Mouse (Mus musculus): Measurements from ENCODE around the gene Adgrf5. TPM values are rescaled to one million over a fixed set of nuclear protein-coding genes. Genes with fewer than 3 reads are reported as not detected.

Adgrf5 gene
- polyA plus RNA-seq, 1 experiment from 2014 or later = 51.1 TPM

- Histone ChIP-seq H3K4me1 (ENCODE audit: insufficient read depth, low read depth, low read length) (no peaks in the 10 kb centered on the region), H3K9me3 (ENCODE audit: low read length) (no peaks in the 10 kb centered on the region), H3K27me3 (replicated peaks; ENCODE audit: insufficient read depth, low read length) (no peaks in the 10 kb centered on the region), H3K4me3 (ENCODE audit: low read depth, low read length) (no peak overlapping the region), H3K27ac (ENCODE audit: low read length) (no peak overlapping the region), H3K36me3 (ENCODE audit: insufficient read depth, low read length) (peaks cover 23% of the 10 kb centered on the region), H3K4me2 (replicated peaks; ENCODE audit: low read depth, low read length) (no peak overlapping the region), H3K9ac (replicated peaks; ENCODE audit: low read depth) (no peak overlapping the region)
- ATAC-seq (no peak), DNase-seq (ENCODE audit: low spot score) (no peak)
- TF ChIP-seq EP300 (IDR thresholded peaks at IDR 0.05) (no peak), CTCF (IDR thresholded peaks at IDR 0.05) (no peak)
- WGBS = 57% methylated on average over 1 of the region's 1 CpGs
Observed at GRCm38 (mm10) chr17:43451216-43451615, 91.0 kb downstream of the Adgrf5 start.

GRCm38 (mm10) chr17:43458598-43458997 lies 98.3 kb downstream of the Adgrf5 start:
- Histone ChIP-seq H3K4me1 (ENCODE audit: insufficient read depth, low read depth, low read length) (no peaks in the 10 kb centered on the region), H3K27me3 (replicated peaks; ENCODE audit: insufficient read depth, low read length) (no peaks in the 10 kb centered on the region), H3K36me3 (ENCODE audit: insufficient read depth, low read length) (peaks cover 3% of the 10 kb centered on the region; the same call in 1 of the 2 replicates), H3K4me3 (ENCODE audit: low read depth, low read length) (no peak overlapping the region), H3K4me2 (replicated peaks; ENCODE audit: low read depth, low read length) (no peak overlapping the region), H3K27ac (ENCODE audit: low read length) (no peak overlapping the region), H3K9ac (replicated peaks; ENCODE audit: low read depth) (no peak overlapping the region), H3K9me3 (ENCODE audit: low read length) (no peaks in the 10 kb centered on the region)
- 7% methylated on average over 9 of the region's 9 CpGs for WGBS
- ATAC-seq (peak; percentile 66), DNase-seq (ENCODE audit: low spot score) (peak; percentile 93)
- TF ChIP-seq CTCF (IDR thresholded peaks at IDR 0.05) (peak; percentile 82), EP300 (IDR thresholded peaks at IDR 0.05) (no peak)

GRCm38 (mm10) chr17:43459737-43460230 lies 99.5 kb downstream of the Adgrf5 start:
- Histone ChIP-seq H3K27ac (ENCODE audit: low read length) (no peak overlapping the region), H3K4me2 (replicated peaks; ENCODE audit: low read depth, low read length) (no peak overlapping the region), H3K27me3 (replicated peaks; ENCODE audit: insufficient read depth, low read length) (no peaks in the 10 kb centered on the region), H3K9me3 (ENCODE audit: low read length) (no peaks in the 10 kb centered on the region), H3K4me3 (ENCODE audit: low read depth, low read length) (no peak overlapping the region), H3K36me3 (ENCODE audit: insufficient read depth, low read length) (peaks cover 3% of the 10 kb centered on the region; the same call in 1 of the 2 replicates), H3K9ac (replicated peaks; ENCODE audit: low read depth) (no peak overlapping the region), H3K4me1 (ENCODE audit: insufficient read depth, low read depth, low read length) (no peaks in the 10 kb centered on the region)
- peak; percentile 15; the same call in 1 of the 2 replicates for ATAC-seq
- no peak for DNase-seq (ENCODE audit: low spot score)
- TF ChIP-seq CTCF (IDR thresholded peaks at IDR 0.05) = no peak
- TF ChIP-seq EP300 (IDR thresholded peaks at IDR 0.05) = no peak
- 56% methylated on average over 12 of the region's 12 CpGs for WGBS

DNA sequence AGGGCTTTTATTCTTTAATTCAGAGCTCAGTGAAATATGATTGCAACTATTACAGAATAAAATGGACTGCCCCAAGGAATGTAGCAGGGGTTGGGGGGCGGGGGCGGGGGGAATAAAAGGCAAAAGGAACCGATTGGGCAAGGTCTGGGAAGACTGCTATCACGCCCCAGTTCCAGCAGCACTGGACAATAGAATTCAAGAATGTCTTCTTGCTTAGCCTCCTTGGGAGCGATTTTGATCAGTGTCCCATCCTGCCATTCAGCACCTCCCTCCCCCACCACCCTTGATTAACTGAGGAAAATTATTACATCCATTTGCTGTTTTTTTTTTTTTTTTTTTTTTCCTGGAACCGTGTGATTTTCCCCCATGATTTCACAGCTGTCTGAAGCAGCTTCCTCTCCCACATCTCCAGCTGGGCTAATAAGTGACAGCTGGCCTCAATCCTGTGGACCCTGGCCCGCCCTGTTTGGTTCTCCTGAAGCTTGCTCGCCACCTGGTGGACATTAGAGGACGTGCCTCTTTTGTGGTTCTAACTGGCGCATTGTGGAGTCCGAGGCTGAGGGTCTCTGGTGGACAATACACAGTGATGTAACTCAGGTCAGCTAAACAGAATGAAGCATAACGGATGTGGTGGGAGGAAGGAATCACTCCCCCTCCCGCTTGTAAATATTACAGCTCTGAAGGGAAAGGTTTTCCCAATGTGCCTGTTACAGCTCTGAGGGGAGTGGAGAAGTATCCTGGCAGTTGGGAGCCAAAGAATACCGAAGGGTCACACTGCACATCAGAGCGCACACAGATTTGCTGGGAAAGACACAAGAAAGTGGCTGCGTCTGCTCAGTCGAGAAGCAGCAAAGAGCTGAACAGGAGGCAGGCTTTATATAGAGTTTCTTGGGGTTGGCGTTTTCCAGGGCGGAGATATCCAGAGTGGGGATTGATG lies 100.3 kb downstream of the Adgrf5 start:
- no peaks in the 10 kb centered on the region for H3K27me3 ChIP-seq (replicated peaks; ENCODE audit: insufficient read depth, low read length)
- ATAC-seq = peak; percentile 88
- H3K36me3 ChIP-seq (ENCODE audit: insufficient read depth, low read length) = no peaks in the 10 kb centered on the region
- DNase-seq (ENCODE audit: low spot score) = peak; percentile 91
- no peaks in the 10 kb centered on the region for H3K4me1 ChIP-seq (ENCODE audit: insufficient read depth, low read depth, low read length)
- WGBS = 29% methylated on average over 19 of the region's 19 CpGs
- H3K4me3 ChIP-seq (ENCODE audit: low read depth, low read length) = no peak overlapping the region
- H3K4me2 ChIP-seq (replicated peaks; ENCODE audit: low read depth, low read length) = no peak overlapping the region
- no peaks in the 10 kb centered on the region for H3K9me3 ChIP-seq (ENCODE audit: low read length)
- no peak overlapping the region; the same call in 1 of the 2 replicates for H3K27ac ChIP-seq (ENCODE audit: low read length)
- H3K9ac ChIP-seq (replicated peaks; ENCODE audit: low read depth) = no peak overlapping the region
- TF ChIP-seq CTCF (IDR thresholded peaks at IDR 0.05) (peak; percentile 96), EP300 (IDR thresholded peaks at IDR 0.05) (no peak)

- no peak overlapping the region for H3K27ac ChIP-seq (ENCODE audit: low read length)
- DNase-seq (ENCODE audit: low spot score) (peak; percentile 13), ATAC-seq (no peak)
- TF ChIP-seq EP300 (IDR thresholded peaks at IDR 0.05) = no peak
- no peak for TF ChIP-seq CTCF (IDR thresholded peaks at IDR 0.05)
- no peaks in the 10 kb centered on the region for H3K36me3 ChIP-seq (ENCODE audit: insufficient read depth, low read length)
- WGBS = 7% methylated on average over 3 of the region's 3 CpGs
- H3K4me3 ChIP-seq (ENCODE audit: low read depth, low read length) = no peak overlapping the region
- H3K4me2 ChIP-seq (replicated peaks; ENCODE audit: low read depth, low read length) = no peak overlapping the region
- H3K9ac ChIP-seq (replicated peaks; ENCODE audit: low read depth) = no peak overlapping the region
- no peaks in the 10 kb centered on the region for H3K9me3 ChIP-seq (ENCODE audit: low read length)
- no peaks in the 10 kb centered on the region for H3K27me3 ChIP-seq (replicated peaks; ENCODE audit: insufficient read depth, low read length)
- no peaks in the 10 kb centered on the region for H3K4me1 ChIP-seq (ENCODE audit: insufficient read depth, low read depth, low read length)
Observed at GRCm38 (mm10) chr17:43470039-43470438, 109.8 kb downstream of the Adgrf5 start.

GRCm38 (mm10) chr17:43472558-43472957 lies 112.3 kb downstream of the Adgrf5 start:
- DNase-seq (ENCODE audit: low spot score) = no peak
- 90% methylated on average over 4 of the region's 4 CpGs for WGBS
- Histone ChIP-seq H3K4me2 (replicated peaks; ENCODE audit: low read depth, low read length) (no peak overlapping the region), H3K9me3 (ENCODE audit: low read length) (no peaks in the 10 kb centered on the region), H3K27ac (ENCODE audit: low read length) (no peak overlapping the region), H3K27me3 (replicated peaks; ENCODE audit: insufficient read depth, low read length) (no peaks in the 10 kb centered on the region), H3K4me3 (ENCODE audit: low read depth, low read length) (no peak overlapping the region), H3K36me3 (ENCODE audit: insufficient read depth, low read length) (no peaks in the 10 kb centered on the region), H3K4me1 (ENCODE audit: insufficient read depth, low read depth, low read length) (no peaks in the 10 kb centered on the region), H3K9ac (replicated peaks; ENCODE audit: low read depth) (no peak overlapping the region)
- TF ChIP-seq CTCF (IDR thresholded peaks at IDR 0.05) (no peak), EP300 (IDR thresholded peaks at IDR 0.05) (no peak)
- ATAC-seq = no peak
